19 mouse cellular contexts compared by ENCODE assay signal in the genomic region with DNA sequence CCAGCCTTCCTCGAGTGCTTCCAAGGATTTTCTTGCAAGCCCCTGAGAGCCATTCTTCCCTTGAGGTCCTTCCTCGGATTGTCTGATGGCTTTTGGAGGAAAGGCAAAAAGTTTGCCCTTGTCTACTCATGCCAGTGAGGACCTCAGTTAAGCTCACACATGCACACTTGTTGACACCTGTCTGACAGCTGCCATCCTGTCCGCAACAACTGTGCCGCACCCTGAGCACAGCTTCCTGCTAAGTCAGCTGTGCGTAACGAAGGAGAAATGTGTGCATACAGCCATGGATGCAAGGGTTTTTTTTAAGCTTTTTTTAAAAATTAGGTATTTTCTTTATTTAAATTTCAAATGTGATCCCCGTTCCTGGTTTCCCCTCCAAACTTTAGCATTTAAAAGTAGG.
DNase-seq lines count a peak whose midpoint lies in the region; ATAC-seq lines count a peak whose summit lies in the region.
"Had no signal": no experiment of that assay in that cellular context is flagged by ENCODE, and none has a peak within 500 bp of the region (broad histone marks: within the 10 kb centered on the region; RNA-seq: fewer than 3 reads in every experiment).

No protein-coding gene starts in this region.

- peak; percentile 15 to 33 for DNase-seq in spleen, adult 18-20 months
- no peak for DNase-seq in spleen, adult 12 weeks (ENCODE audit: low spot score)
- peak; percentile 44 to 56 for DNase-seq in B cell, adult 2 months
- DNase-seq in natural killer cell, adult 2 months (ENCODE audit: low spot score in 2 of 2) = peak; percentile 33 to 63
- DNase-seq in splenic B cell, adult 2 months (ENCODE audit: low read depth, low spot score) = peak; percentile 64
- DNase-seq: adrenal gland, postnatal 14 days; cerebellum, adult 11-12 months; cerebellum, adult 9-10 months; cerebellum, postnatal 25 days; gastrocnemius, adult 2 months; gastrocnemius, postnatal 25 days had no signal

- 88% methylated on average over 7 of the region's 7 CpGs for WGBS in hindbrain, embryonic 13.5 days
- WGBS in forebrain, embryonic 15.5 days = 81% methylated on average over 7 of the region's 7 CpGs

- H3K4me1 ChIP-seq in hindbrain, embryonic 13.5 days (replicated peaks) = no peaks in the 10 kb centered on the region
- no peaks in the 10 kb centered on the region for H3K4me1 ChIP-seq in forebrain, embryonic 15.5 days
- H3K4me1 ChIP-seq: embryonic facial prominence, embryonic 13.5 days; forebrain, embryonic 13.5 days; hindbrain, embryonic 10.5 days; hindbrain, embryonic 15.5 days had no signal

- H3K9me3 ChIP-seq in hindbrain, embryonic 13.5 days = no peaks in the 10 kb centered on the region
- no peaks in the 10 kb centered on the region for H3K9me3 ChIP-seq in forebrain, embryonic 15.5 days
- H3K9me3 ChIP-seq: embryonic facial prominence, embryonic 13.5 days; forebrain, embryonic 13.5 days; heart, embryonic 12.5 days; hindbrain, embryonic 10.5 days; hindbrain, embryonic 15.5 days had no signal

- no peak overlapping the region for H3K9ac ChIP-seq in hindbrain, embryonic 13.5 days
- H3K9ac ChIP-seq in forebrain, embryonic 15.5 days (replicated peaks) = no peak overlapping the region
- H3K9ac ChIP-seq: embryonic facial prominence, embryonic 13.5 days; forebrain, embryonic 13.5 days; heart, embryonic 12.5 days; hindbrain, embryonic 15.5 days had no signal

- H3K27me3 ChIP-seq in splenic B cell, adult 2 months (ENCODE audit: control insufficient read depth, insufficient read depth, low read length, poor library complexity, severe bottlenecking) = no peaks in the 10 kb centered on the region; the same call in 1 of the 2 replicates
- no peaks in the 10 kb centered on the region for H3K27me3 ChIP-seq in hindbrain, embryonic 13.5 days
- H3K27me3 ChIP-seq in forebrain, embryonic 15.5 days = no peaks in the 10 kb centered on the region
- H3K27me3 ChIP-seq: embryonic facial prominence, embryonic 13.5 days; forebrain, embryonic 13.5 days; heart, embryonic 12.5 days; hindbrain, embryonic 15.5 days had no signal

- H3K4me3 ChIP-seq in hindbrain, embryonic 13.5 days = no peak overlapping the region
- H3K4me3 ChIP-seq in forebrain, embryonic 15.5 days = no peak overlapping the region
- H3K4me3 ChIP-seq: embryonic facial prominence, embryonic 13.5 days; forebrain, embryonic 13.5 days; gastrocnemius, adult 2 months; heart, embryonic 12.5 days; hindbrain, embryonic 10.5 days; hindbrain, embryonic 15.5 days had no signal

- H3K4me2 ChIP-seq in hindbrain, embryonic 13.5 days = no peak overlapping the region
- H3K4me2 ChIP-seq in forebrain, embryonic 15.5 days (replicated peaks) = no peak overlapping the region
- H3K4me2 ChIP-seq: embryonic facial prominence, embryonic 13.5 days; forebrain, embryonic 13.5 days; heart, embryonic 12.5 days; hindbrain, embryonic 15.5 days had no signal

- no peak overlapping the region for H3K27ac ChIP-seq in hindbrain, embryonic 13.5 days
- no peak overlapping the region for H3K27ac ChIP-seq in forebrain, embryonic 15.5 days (replicated peaks)
- H3K27ac ChIP-seq: embryonic facial prominence, embryonic 13.5 days; forebrain, embryonic 13.5 days; gastrocnemius, adult 2 months; hindbrain, embryonic 10.5 days; hindbrain, embryonic 15.5 days had no signal

- ATAC-seq in hindbrain, embryonic 13.5 days (ENCODE audit: low FRiP score) = no peak
- ATAC-seq in forebrain, embryonic 15.5 days (replicated peaks) = no peak
- ATAC-seq: CD4-positive, CD25-positive, alpha-beta regulatory T cell, adult 4 months; forebrain, embryonic 13.5 days had no signal

- no peaks in the 10 kb centered on the region for H3K36me3 ChIP-seq in splenic B cell, adult 2 months (ENCODE audit: control insufficient read depth, insufficient read depth, low read length, poor library complexity, severe bottlenecking)
- no peaks in the 10 kb centered on the region for H3K36me3 ChIP-seq in hindbrain, embryonic 13.5 days
- H3K36me3 ChIP-seq in forebrain, embryonic 15.5 days = no peaks in the 10 kb centered on the region
- H3K36me3 ChIP-seq: embryonic facial prominence, embryonic 13.5 days; heart, embryonic 12.5 days; hindbrain, embryonic 10.5 days; hindbrain, embryonic 15.5 days had no signal
